Mouse (Mus musculus): Measurements from ENCODE around the gene 1700001K19Rik. TPM values are rescaled to one million over a fixed set of nuclear protein-coding genes. Genes with fewer than 3 reads are reported as not detected.
"Not testable (repeated sequence)": the region's sequence is repeated elsewhere in the genome, so short reads cannot be mapped to it uniquely, and the experiment has no call there.

Gene 1700001K19Rik
- polyA plus RNA-seq, 1 experiment from 2014 or later: not detected

DNA sequence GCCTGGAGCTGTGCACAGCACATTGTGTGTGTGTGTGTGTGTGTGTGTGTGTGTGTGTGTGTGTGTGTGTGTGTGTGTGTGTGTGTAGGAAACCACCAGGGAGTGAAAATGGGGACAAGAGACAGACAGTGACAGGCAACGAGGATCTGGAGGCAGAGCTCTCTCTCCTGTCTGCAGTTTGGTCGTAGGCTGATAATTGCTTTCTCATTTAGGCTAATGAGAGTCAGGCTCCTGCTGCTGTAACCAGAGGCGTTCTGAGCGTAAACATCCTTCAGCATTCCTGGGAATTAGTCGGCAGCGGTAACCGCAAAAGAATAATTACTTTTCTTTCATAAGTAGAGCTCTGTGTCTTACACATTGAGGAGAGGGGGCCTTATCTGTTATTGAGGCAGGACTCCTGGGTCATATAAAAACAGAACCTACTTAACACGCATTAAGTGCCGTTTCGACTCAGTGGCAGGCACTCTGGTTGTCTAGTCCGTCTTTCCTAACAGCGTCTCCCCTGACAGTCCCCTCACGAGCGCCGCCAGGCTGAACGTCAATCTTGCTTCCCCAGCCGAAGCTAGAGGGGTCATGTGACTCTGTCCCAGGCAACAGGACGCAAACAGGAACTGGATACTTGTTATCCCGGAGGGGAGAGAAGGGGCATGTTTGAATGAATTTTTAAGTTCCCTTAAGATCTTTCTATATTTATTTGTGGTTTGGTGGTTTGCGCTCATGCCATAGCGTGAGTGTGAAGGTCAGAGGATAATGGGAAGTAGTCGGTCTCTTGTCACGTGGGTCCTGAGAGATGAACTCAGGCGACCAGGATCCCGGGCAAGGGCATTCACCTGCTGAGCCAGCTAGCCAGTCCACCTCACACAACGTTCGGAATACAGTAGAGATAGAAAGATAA lies 24.2 kb upstream of the 1700001K19Rik start:
- peak overlapping the region; percentile 47 for H3K4me3 ChIP-seq (ENCODE audit: low read depth, low read length)
- H3K36me3 ChIP-seq (ENCODE audit: control insufficient read depth, insufficient read depth): no peaks in the 10 kb centered on the region
- peak overlapping the region; percentile 63 for H3K4me2 ChIP-seq (ENCODE audit: low read depth, low read length)
- peak overlapping the region; percentile 65; the same call in 1 of the 2 replicates for H3K27ac ChIP-seq (ENCODE audit: low read length)
- H3K9ac ChIP-seq (ENCODE audit: low read depth, low read length): peak overlapping the region; percentile 35
- no peaks in the 10 kb centered on the region for H3K27me3 ChIP-seq (ENCODE audit: control insufficient read depth, insufficient read depth, low read depth, low read length)
- WGBS (ENCODE audit: insufficient replicate concordance): under 1% methylated on average over 27 of the region's 27 CpGs
- H3K4me1 ChIP-seq (ENCODE audit: control insufficient read depth, low read depth, low read length): peaks cover 8% of the 10 kb centered on the region
- no peaks in the 10 kb centered on the region for H3K9me3 ChIP-seq (replicated peaks; ENCODE audit: control insufficient read depth, low read length)
- peak; percentile 75 for ATAC-seq (ENCODE audit: low read depth)

DNA sequence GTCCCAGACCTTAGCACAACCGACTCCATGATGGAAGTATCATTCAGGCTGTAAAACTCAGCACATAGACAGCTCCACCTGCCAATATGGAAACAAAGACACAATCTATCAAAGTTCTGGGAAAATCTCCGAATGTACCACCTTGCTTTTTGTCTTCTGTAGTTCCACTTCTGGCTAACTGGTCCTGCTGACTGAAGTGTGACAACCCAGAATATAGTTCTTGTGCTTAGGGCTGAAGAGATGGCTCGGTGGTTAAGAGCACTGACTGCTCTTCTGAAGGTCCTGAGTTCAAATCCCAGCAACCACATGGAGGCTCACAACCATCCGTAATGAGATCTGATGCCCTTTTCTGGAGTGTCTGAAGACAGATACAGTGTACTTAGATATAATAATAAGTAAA lies 23.0 kb upstream of the 1700001K19Rik start:
- not testable (repeated sequence) for H3K4me3 ChIP-seq (ENCODE audit: low read depth, low read length); ATAC-seq (ENCODE audit: low read depth); H3K27ac ChIP-seq (ENCODE audit: low read length); H3K36me3 ChIP-seq (ENCODE audit: control insufficient read depth, insufficient read depth); H3K27me3 ChIP-seq (ENCODE audit: control insufficient read depth, insufficient read depth, low read depth, low read length); H3K9me3 ChIP-seq (replicated peaks; ENCODE audit: control insufficient read depth, low read length); H3K4me2 ChIP-seq (ENCODE audit: low read depth, low read length); H3K9ac ChIP-seq (ENCODE audit: low read depth, low read length)
- H3K4me1 ChIP-seq (ENCODE audit: control insufficient read depth, low read depth, low read length): peaks cover 18% of the 10 kb centered on the region
- 69% methylated on average over 4 of the region's 4 CpGs for WGBS (ENCODE audit: insufficient replicate concordance)

- peaks cover 32% of the 10 kb centered on the region for H3K4me1 ChIP-seq (ENCODE audit: control insufficient read depth, low read depth, low read length)
- H3K36me3 ChIP-seq (ENCODE audit: control insufficient read depth, insufficient read depth): no peaks in the 10 kb centered on the region
- H3K9ac ChIP-seq (ENCODE audit: low read depth, low read length): no peak overlapping the region
Measured at GRCm38 (mm10) chr12:110703682-110704081, 21.3 kb upstream of the 1700001K19Rik start.

DNA sequence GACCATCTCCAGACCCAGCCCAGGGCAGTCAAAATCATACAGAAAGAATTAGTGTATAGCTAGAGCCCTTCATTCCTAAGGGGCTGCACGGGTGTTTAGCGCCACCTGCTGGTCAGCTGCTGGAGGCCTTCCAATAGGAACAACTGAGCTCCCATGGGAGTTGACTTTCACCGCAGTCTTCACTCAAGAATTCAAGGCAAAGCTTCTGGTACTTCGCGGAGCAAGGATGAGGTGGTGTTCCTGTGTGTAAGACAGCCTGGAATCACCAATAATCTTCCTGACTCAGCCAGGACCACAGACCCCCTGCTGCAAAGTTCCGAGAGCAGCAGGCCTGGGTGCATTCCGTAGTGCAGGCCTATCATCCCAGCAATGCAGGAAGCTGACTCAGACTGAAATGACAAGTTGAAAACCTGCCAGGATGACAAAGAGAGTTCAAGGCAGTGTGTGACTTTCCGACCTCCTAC lies 20.6 kb upstream of the 1700001K19Rik start:
- 32% methylated on average over 8 of the region's 8 CpGs for WGBS (ENCODE audit: insufficient replicate concordance)
- Histone ChIP-seq H3K4me2 (ENCODE audit: low read depth, low read length) (no peak overlapping the region), H3K27me3 (ENCODE audit: control insufficient read depth, insufficient read depth, low read depth, low read length) (no peaks in the 10 kb centered on the region), H3K9ac (ENCODE audit: low read depth, low read length) (no peak overlapping the region), H3K4me3 (ENCODE audit: low read depth, low read length) (no peak overlapping the region), H3K36me3 (ENCODE audit: control insufficient read depth, insufficient read depth) (no peaks in the 10 kb centered on the region), H3K27ac (ENCODE audit: low read length) (no peak overlapping the region), H3K4me1 (ENCODE audit: control insufficient read depth, low read depth, low read length) (peaks cover 39% of the 10 kb centered on the region), H3K9me3 (replicated peaks; ENCODE audit: control insufficient read depth, low read length) (no peaks in the 10 kb centered on the region)
- ATAC-seq (ENCODE audit: low read depth): peak; percentile 33

More at GRCm38 (mm10) chr12:110703682-110704081, 21.3 kb upstream of the 1700001K19Rik start:
- Histone ChIP-seq H3K4me3 (ENCODE audit: low read depth, low read length) (no peak overlapping the region), H3K27me3 (ENCODE audit: control insufficient read depth, insufficient read depth, low read depth, low read length) (no peaks in the 10 kb centered on the region), H3K27ac (ENCODE audit: low read length) (no peak overlapping the region), H3K4me2 (ENCODE audit: low read depth, low read length) (no peak overlapping the region), H3K9me3 (replicated peaks; ENCODE audit: control insufficient read depth, low read length) (no peaks in the 10 kb centered on the region)
- no peak for ATAC-seq (ENCODE audit: low read depth)
- 62% methylated on average over 7 of the region's 7 CpGs for WGBS (ENCODE audit: insufficient replicate concordance)

DNA sequence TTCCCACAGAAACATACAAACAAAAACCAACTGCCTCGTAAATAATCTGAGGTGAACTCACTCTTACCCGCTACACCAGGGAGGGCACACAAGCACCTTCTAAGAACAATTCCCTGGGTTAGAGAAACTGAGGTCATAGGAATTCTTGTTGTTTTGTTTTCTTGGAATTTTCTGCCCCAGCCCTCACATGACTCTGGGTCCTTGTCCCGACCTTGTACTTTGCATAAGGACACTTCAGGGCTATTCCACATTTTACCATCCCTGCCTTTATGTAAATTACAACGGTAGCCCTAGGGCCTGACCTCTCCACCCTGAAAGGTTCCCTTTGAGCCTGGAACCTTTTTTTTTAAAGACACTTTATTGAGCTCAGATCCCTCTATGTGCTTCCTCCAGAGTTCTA lies 20.1 kb upstream of the 1700001K19Rik start, which contains the start of gene Hsp90aa1:
Gene Hsp90aa1 (minus strand): TSS at position 173 of the 400 bp plus-strand sequence.
- Histone ChIP-seq H3K27ac (ENCODE audit: low read length) (peak within 1 kb of the TSS; percentile 38; the same call in 1 of the 2 replicates), H3K27me3 (ENCODE audit: control insufficient read depth, insufficient read depth, low read depth, low read length) (no peaks in the 10 kb centered on the region), H3K36me3 (ENCODE audit: control insufficient read depth, insufficient read depth) (no peaks in the 10 kb centered on the region), H3K9me3 (replicated peaks; ENCODE audit: control insufficient read depth, low read length) (no peaks in the 10 kb centered on the region), H3K4me3 (ENCODE audit: low read depth, low read length) (no peak within 1 kb of the TSS), H3K4me1 (ENCODE audit: control insufficient read depth, low read depth, low read length) (peaks cover 43% of the 10 kb centered on the region), H3K4me2 (ENCODE audit: low read depth, low read length) (no peak within 1 kb of the TSS), H3K9ac (ENCODE audit: low read depth, low read length) (peak within 1 kb of the TSS; percentile 6; the same call in 1 of the 2 replicates)
- no peak for ATAC-seq (ENCODE audit: low read depth)
- WGBS (ENCODE audit: insufficient replicate concordance): 49% methylated on average over 4 of the region's 4 CpGs

DNA sequence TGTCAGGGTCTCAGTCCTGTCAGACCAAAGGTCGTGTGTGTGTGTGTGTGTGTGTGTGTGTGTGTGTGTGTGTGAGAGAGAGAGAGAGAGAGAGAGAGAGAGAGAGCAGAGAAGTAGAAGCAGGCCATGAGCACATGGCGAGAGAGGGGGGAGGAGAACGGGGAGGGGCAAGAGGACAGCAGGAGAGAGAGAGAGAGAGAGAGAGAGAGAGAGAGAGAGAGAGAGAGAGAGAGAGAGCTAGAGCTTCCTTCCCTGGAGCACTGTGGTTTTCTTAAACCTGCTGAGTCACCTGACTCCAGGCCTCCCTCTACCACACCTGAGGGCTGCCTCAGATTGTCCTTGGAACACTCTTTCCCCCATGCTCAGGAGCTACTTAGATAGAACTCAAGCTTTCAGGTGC lies 18.9 kb upstream of the 1700001K19Rik start:
- not testable (repeated sequence) for ATAC-seq (ENCODE audit: low read depth)
- Histone ChIP-seq H3K27ac (ENCODE audit: low read length) (peak overlapping the region; percentile 38; the same call in 1 of the 2 replicates), H3K9ac (ENCODE audit: low read depth, low read length) (peak overlapping the region; percentile 6)

GRCm38 (mm10) chr12:110700730-110701129 lies 18.3 kb upstream of the 1700001K19Rik start:
- 58% methylated on average over 2 of the region's 2 CpGs for WGBS (ENCODE audit: insufficient replicate concordance)

More for the DNA sequence above, 18.9 kb upstream of the 1700001K19Rik start:
- H3K4me1 ChIP-seq (ENCODE audit: control insufficient read depth, low read depth, low read length): peaks cover 49% of the 10 kb centered on the region
- not testable (repeated sequence) for H3K4me2 ChIP-seq (ENCODE audit: low read depth, low read length); H3K27me3 ChIP-seq (ENCODE audit: control insufficient read depth, insufficient read depth, low read depth, low read length); H3K9me3 ChIP-seq (replicated peaks; ENCODE audit: control insufficient read depth, low read length); H3K36me3 ChIP-seq (ENCODE audit: control insufficient read depth, insufficient read depth); H3K4me3 ChIP-seq (ENCODE audit: low read depth, low read length)
- WGBS (ENCODE audit: insufficient replicate concordance): 24% methylated on average over 3 of the region's 3 CpGs

DNA sequence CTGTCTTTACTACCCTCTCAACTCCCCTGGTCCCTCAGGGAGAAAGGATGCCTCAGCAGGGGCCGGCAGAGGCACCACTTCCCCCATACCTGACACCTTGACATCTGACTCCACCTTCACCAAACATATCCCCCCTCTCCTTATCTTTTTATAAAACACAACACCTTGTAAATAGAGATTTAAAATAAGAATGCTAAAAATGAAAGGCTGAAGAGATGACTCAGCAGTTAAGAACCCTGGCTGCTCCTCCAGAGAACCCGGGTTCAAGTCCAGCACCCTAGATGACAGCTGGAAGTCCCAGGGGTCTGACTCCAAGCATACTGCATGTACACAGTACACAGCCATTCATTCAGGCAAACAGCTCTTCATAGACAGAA lies 16.7 kb upstream of the 1700001K19Rik start:
- Histone ChIP-seq H3K4me1 (ENCODE audit: control insufficient read depth, low read depth, low read length) (peaks cover 52% of the 10 kb centered on the region), H3K4me2 (ENCODE audit: low read depth, low read length) (peak overlapping the region; percentile 66), H3K9me3 (replicated peaks; ENCODE audit: control insufficient read depth, low read length) (no peaks in the 10 kb centered on the region), H3K9ac (ENCODE audit: low read depth, low read length) (peak overlapping the region; percentile 91), H3K4me3 (ENCODE audit: low read depth, low read length) (peak overlapping the region; percentile 40), H3K27me3 (ENCODE audit: control insufficient read depth, insufficient read depth, low read depth, low read length) (no peaks in the 10 kb centered on the region), H3K27ac (ENCODE audit: low read length) (peak overlapping the region; percentile 93), H3K36me3 (ENCODE audit: control insufficient read depth, insufficient read depth) (peaks cover 6% of the 10 kb centered on the region)
- 19% methylated on average over 2 of the region's 2 CpGs for WGBS (ENCODE audit: insufficient replicate concordance)
- ATAC-seq (ENCODE audit: low read depth): no peak

More at GRCm38 (mm10) chr12:110700730-110701129, 18.3 kb upstream of the 1700001K19Rik start:
- no peak overlapping the region for H3K4me2 ChIP-seq (ENCODE audit: low read depth, low read length)
- no peaks in the 10 kb centered on the region for H3K27me3 ChIP-seq (ENCODE audit: control insufficient read depth, insufficient read depth, low read depth, low read length)
- no peak for ATAC-seq (ENCODE audit: low read depth)
- H3K27ac ChIP-seq (ENCODE audit: low read length): 0 out of 2 replicates have a peak overlapping the region, but pooled peaks have one; percentile 20
- no peaks in the 10 kb centered on the region for H3K36me3 ChIP-seq (ENCODE audit: control insufficient read depth, insufficient read depth)
- H3K4me3 ChIP-seq (ENCODE audit: low read depth, low read length): no peak overlapping the region
- no peaks in the 10 kb centered on the region for H3K9me3 ChIP-seq (replicated peaks; ENCODE audit: control insufficient read depth, low read length)
- H3K9ac ChIP-seq (ENCODE audit: low read depth, low read length): peak overlapping the region; percentile 26
- peaks cover 48% of the 10 kb centered on the region for H3K4me1 ChIP-seq (ENCODE audit: control insufficient read depth, low read depth, low read length)

Measured in liver, embryonic 16.5 days (tissue).